Mouse (Mus musculus) erythroblast, embryonic 14.5 days (primary cell): ENCODE measurements around the gene Stk11.

Experiments
- GATA1 ChIP-seq: IDR thresholded peaks from 2 replicates; pipeline ENCODE4 v1.6.1; 2012; ENCODE audit warnings: low read length, inconsistent platforms, mixed read lengths
- TAL1 ChIP-seq: IDR thresholded peaks from 3 replicates; pipeline ENCODE4 v1.6.1; 2012; ENCODE audit warnings: low read length, inconsistent platforms, mixed read lengths

DNA sequence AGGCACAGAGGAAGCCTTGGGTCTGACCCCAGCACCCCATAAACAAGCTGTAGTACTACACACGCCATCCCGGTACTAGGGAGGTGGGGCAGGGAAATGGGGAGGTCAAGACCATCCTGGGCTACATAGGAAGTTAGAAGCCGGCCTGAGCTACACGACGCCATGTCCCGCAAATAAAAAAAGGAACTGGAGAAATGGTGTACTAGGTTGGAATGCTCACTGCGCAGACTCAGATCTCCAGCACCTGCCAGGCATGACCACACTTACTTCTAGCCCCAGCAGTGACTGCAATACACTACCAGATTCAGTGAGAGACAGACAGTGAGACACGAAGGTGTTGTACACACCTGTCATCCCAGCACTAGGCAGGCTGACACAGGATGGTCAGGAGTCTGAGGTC lies 28.1 kb upstream of the Stk11 start:
- TF ChIP-seq TAL1: no peak
- TF ChIP-seq GATA1: no peak
